Mouse (Mus musculus) G1E-ER4 (cell line): ENCODE data around the gene Pnldc1. TPM values are rescaled to one million over a fixed set of nuclear protein-coding genes. Genes with fewer than 3 reads are reported as not detected.

Source experiments
- GATA1 ChIP-seq: IDR thresholded peaks from one replicate; pipeline ENCODE4 v1.8.0; 2012; ENCODE audit warnings: low read length, inconsistent platforms
- polyA plus RNA-seq: library from polyadenylated mRNA; stranded (reverse); fragments of >175 nt; gene quantifications from 2 replicates; pipeline ENCODE4 v1.2.3, GENCODE M21; 2012

Gene Pnldc1
- polyA plus RNA-seq, 1 experiment, result not detected

DNA sequence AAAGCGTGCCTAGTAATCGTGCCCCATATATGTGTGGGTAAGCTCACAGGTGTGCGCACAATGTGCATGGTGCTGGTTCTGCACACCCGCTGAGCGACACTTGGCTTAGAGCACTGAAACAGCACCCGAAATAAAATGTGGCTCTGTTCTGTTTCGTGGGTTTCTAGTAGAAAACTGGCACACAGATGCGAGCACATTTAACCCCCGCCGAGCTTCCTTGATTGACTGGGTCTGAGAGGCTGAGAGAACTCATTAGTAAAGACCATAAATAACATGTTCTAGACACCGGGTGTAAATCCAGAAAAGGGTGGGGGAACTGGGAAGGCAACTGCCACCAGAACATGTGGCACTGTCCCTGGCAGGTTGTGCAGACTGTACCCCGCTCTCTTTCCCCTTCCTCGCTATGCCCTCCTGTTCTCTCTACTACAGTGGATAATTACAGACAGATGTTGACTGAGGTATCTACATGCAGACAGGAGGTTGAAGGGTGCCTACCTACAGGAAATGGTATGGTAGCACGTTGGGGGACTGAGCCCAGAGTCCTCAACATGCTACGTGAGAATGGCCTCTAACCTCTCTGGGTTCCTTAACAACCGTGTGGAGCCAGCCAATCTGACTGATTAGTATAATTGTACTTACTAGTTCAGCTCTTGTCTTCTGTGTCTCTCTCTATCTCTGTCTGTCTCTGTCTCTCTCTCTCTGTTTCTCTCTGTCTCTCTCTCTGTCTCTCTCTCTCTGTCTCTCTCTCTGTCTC, 37.6 kb downstream of the Pnldc1 start:
- TF ChIP-seq GATA1, result no peak

DNA sequence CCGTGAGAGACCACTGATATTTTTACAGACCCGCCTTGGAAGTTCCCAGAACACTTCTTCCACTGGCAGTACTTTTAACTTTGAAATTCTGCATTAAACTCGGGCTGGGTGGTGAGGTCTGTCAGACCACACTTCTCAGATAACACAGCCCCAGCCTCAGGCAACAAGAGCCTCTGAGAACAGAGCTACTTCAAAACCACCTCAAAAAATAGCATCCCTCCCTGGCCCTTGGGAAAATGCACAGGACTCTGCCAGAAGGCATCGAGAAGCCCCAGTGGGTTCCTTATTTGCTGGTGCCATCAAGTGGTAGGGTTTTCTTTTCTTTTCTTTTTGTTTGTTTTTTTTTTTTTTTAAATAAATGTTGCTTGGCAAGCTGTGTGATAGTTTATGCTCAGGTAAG, 41.4 kb downstream of the Pnldc1 start:
- no peak for TF ChIP-seq GATA1

DNA sequence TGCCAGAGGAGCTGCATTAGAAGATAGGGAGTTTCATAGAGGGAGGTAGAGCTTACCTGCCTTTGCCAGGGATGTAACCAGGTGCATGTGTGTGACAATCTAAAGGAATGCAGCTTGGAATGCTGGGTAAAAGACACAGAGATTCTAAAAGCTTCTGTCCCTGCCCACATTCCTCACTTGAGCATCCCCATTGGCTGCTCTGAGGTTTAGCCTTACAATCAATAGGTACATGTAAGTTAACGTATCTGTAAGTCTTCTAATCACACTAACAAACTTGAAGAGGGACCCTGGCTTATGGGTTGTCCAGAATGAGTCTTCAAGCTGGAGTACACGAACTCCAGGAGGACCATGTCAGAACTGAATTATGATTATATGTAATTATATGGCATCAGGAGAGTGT, 42.0 kb downstream of the Pnldc1 start, which contains the start of gene Mas1:
TSS of gene Mas1 (minus strand) at position 101 of the 400 bp plus-strand sequence.
- TF ChIP-seq GATA1, result no peak

DNA sequence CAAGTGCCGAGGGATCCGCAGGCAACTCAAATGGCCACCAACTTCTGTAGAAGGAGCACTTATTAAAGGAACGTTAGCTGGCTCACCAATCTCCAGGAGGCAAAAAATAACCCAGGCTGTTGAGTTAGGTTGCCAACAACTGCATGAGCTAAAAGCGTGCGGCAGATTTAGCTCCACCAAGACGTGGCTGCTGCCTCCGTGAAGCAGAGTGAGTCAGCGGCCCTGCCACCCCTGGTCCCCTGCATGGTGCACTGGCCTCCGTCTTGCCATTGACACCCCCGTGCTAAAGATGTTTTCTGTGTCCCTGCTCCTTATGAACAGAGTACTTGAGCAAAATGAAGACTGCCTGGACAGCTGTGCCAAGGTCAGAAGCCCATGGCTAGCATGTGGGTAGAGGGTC, 43.2 kb downstream of the Pnldc1 start:
- TF ChIP-seq GATA1, result no peak

DNA sequence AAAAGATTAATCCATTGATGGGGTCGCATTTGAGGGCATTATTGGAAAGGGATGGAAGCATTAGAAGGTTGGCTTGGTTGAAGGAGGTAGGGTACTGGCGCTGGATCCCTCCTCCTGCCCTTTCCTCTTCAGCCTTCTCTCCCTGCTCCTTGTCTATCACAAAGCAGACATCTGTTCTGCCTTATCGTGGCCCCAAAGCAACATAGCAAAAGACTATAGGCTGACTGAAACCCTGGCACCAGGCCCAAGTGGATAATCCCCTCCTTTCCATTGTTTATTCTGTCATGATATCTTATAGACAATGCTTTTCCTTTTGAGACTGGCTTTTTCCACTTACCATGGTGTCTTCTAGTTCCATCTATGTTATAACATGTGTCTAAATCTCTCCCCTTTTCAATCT, 44.6 kb downstream of the Pnldc1 start:
- no peak for TF ChIP-seq GATA1

DNA sequence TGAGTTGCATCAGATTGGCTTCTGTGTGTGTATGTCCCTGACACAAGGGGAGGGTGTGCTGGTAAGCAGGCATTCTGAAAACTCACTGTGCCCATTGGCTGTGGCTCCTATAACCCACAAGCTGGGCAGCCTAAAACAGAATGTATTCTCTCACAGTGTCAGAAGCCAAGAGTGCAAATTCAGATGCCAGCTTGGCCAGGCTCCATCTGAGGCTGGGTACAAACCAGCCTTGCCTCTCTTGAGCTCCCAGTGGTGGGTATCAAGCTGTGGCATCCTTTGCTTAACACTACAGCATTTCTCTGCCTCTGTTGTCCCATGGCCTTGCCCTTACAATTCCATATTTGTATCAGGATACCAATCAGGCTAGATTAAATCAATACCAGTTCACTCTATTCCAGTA, 45.9 kb downstream of the Pnldc1 start:
- no peak for TF ChIP-seq GATA1

DNA sequence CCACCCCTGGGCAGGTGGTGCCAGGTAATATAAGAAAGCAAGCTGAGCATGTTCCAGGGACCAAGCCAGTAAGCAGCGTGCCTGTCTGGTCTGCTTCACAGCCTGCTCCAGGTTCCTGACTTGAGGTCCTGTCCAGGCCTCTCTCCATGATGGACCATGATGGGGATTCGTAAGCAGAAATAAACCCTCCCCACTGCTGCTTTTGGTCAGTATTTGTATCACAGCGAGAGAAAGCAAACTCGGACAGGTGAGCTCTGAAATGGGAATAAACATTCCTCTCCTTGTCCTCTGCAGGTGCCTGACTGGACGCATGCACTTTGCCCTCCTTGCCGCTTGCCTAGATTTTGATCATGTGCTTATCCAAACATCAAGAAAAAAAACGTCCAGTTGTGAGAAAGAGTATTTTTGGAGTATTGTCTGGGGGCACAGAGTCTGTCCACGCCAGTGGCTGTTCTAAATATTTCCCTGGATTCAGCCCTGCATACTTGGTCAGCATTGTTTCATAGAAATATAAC, 51.0 kb downstream of the Pnldc1 start:
- TF ChIP-seq GATA1, result no peak

DNA sequence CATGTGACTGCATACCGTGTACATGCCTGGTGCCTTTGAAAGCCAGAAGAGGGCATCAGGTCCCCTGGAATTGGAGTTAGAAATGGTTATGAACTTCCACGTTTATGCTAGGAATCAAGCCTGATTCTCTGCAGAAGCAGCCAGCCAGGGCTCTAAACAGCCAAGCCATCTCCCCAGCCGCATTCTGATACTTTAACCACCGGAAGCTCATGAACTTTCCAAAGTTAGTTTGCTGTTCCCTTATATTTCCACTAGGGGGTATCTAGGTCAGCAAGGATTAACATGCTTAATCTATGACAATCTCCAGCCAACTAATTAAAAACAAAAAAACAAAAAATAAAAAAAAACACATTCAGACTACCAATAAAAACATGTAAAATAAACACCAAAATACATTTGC, 52.0 kb downstream of the Pnldc1 start:
- TF ChIP-seq GATA1, result no peak

DNA sequence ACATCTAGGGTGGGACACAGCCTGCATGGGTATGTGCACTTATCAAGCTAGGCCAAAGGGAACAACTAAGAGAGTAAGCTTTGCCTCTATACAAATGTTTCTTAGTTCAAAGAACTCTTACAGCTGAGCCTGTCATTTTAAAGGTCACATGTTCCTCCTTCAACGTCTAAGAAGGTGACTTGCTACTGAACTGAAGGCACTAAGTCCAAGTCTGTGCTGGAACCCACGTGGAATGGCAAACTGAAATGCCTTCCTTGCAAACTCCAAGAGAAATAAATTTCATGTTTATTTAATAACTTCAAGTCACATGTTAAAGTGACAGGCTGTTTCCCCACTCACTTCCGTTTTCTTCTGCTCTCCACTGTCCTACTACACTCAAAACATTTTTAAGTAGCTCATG, 52.6 kb downstream of the Pnldc1 start:
- TF ChIP-seq GATA1, result no peak

DNA sequence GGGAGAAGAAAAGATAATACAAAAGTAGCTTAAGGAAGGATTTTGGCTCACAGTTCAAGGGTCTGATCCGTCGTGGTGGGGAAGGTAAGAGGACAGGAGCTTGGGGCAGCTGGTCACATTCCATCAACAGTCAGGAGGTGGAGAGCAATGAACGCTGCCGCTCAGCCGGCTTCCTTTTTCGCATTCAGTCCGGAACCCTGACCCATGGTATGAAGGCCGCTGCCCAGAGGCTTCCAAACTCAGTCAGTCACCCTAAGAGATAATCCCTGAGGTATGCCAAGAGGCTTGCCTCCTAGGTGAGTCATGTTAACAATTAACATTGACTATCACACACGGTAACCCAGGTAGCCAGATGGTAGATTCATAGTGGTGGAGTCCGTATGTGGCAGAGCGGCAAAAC, 55.6 kb downstream of the Pnldc1 start:
- no peak for TF ChIP-seq GATA1

DNA sequence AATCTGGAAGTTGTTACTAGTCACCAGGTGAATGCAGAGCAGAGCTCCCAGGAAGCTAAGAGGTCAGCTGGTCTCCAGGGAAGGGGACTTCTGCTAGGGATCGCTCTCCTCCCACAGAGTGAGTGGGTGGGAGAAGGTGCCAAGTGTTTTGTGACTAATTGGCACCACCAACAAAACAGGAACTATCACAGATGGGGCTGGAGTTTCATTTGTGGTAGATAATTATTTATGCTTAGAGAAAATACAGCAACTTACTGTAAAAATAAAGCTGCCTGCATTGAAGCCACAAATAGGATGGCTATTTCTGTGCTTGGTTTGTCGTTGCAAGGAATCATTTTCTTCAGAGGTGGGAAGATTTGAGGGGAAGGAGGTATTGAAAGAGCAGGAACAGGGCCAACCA, 56.2 kb downstream of the Pnldc1 start:
- TF ChIP-seq GATA1, result no peak

DNA sequence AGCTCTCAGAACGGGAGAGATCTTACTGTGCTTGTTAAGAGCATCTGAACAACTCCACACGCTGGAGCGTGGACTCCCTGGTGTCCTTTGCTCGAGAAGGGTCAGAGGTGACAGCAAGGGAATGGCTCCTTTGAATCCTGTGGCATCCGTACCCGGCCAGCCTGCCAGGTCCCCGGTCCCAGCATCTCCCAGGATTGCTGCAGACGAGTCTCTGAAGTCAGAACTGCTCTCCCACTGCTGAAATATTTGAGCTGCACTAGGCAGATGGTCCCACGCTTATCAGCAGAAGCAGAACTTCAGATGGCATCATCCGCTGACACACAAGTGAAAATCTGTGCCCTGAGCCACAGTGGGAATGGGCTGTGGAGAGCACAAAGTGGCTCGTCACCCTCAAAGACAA, 58.3 kb downstream of the Pnldc1 start:
- no peak for TF ChIP-seq GATA1

DNA sequence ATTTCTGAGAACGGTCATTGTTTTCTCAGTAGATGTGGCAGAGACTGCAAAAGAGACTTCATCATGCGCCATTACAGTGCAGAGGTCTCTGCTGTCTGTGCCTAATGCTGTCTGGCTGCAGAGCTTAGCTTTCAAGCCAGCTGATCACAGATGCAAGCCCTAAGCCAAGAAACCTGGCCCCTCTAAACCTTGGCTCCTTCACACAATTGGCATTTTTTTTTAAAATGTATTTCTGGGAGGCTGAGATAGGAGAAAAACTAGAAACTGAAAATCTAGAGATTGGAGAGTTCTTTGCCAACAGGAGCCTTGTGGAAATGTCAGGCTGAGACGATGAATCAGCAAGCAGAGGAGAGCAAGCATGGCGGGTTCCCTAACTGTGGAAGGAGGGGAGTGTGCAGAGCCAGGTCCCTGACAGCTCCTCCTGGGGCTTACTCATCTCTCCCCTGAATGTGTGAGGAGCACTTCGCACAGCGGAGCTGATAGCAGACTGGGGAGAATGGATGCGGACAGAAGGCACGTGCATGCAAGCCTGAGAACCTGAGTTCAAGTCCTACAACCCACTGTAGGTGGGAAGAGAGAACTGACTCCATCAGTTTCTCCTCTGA, 60.1 kb downstream of the Pnldc1 start:
- TF ChIP-seq GATA1, result no peak

DNA sequence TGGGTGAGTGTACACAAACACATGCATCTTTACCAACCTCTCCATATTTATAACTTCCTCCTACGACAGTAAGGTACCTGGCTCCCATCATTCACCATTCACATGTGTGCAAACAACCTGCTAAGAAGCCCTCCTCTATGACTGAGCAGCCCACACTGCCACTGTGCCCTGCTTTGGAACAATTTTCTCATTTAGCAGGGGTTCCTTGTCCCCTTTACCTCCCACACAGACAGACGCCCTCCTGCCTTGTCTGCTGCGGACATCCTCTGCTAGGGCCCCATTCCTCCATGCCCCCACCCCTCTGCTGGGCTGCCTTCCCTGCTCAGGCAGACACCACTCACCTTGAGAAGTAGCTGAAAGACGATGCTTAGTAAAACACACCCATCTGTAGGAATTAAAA, 62.3 kb downstream of the Pnldc1 start:
- TF ChIP-seq GATA1, result no peak

DNA sequence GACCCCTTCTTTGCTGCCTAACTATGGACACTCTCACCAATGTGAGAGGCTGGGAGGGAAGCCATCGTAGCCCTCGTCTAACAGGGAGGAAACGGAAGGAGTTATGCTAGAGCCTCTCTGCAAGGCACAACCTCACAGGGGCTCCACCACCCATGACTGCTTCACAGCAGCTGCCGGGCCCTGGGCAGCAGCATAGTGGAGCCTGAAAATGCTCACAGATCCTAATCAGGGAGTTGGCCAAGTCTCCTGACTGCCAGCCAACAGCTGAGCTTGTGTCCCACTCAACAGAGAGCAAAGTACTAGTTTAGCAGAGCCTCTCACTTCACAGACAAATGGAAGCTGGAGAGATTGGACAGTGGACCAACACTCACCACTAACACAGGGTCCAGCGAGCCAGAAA, 63.6 kb downstream of the Pnldc1 start:
- TF ChIP-seq GATA1, result no peak

DNA sequence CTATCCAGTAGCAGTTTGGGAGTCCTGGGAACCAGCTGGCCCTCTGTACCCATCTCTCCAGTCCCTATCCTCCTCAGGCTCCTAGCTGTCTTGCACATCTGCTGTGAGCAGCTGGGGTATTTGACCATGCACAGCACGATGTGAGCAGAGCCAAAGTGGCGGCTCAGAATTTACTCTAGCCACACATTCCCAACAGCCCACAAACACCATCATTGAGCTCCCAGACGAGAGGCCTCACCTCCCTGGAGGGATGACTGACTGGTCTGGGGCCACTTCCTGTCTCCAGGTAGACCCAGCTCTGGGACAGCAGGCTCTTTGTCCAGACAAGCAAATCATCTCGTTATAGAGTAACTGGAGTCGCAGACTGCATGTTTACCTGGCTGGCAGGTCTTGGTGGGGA, 64.2 kb downstream of the Pnldc1 start:
- TF ChIP-seq GATA1, result no peak

DNA sequence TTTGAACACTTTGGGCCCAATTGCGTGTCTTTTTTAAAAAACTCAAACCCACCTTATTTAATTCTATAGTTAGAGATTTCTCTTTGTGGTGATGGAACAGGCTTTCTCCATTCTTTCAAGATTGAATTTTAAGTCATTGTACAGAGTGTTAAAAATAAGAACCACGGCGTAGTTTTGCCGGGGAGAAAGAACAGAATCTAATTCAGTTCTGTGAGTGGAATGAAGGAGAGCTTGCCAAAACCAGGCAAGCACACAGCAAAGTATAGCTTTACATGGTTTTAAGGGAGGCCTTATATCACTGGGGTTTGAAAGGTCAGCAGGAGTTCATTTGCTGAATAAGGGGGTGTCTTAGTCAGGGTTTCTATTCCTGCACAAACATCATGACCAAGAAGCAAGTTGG, 65.5 kb downstream of the Pnldc1 start:
- no peak for TF ChIP-seq GATA1
